Mouse (Mus musculus) neural tube, embryonic 14.5 days (tissue): ENCODE results near the gene Prkn. TPM values are rescaled to one million over a fixed set of nuclear protein-coding genes. Genes with fewer than 3 reads are reported as not detected.

ENCODE experiments used
- ATAC-seq: fragments of 200-750 bp; cut with Nextera tagmentation; 2 replicates; pipeline ENCODE4 v1.8.0; 2017; ENCODE audit warnings: low read depth, mild to moderate bottlenecking, moderate TSS enrichment, moderate library complexity
- H3K27ac ChIP-seq: fragments of 300-500 bp; sonication (generic); 2 replicates; pipeline ENCODE4 v1.5.1; 2014; ENCODE audit warnings: low read depth, mild to moderate bottlenecking, control low read depth, low read length, moderate library complexity, mixed read lengths
- H3K27me3 ChIP-seq: fragments of 300-500 bp; sonication (generic); 2 replicates; pipeline ENCODE4 v1.6.1; 2014; ENCODE audit warnings: low read length; ENCODE audit not compliant: control insufficient read depth, insufficient read depth
- H3K36me3 ChIP-seq: fragments of 300-500 bp; sonication (generic); 2 replicates; pipeline ENCODE4 v1.6.1; 2014; ENCODE audit warnings: low read length, mixed read lengths; ENCODE audit not compliant: control insufficient read depth, insufficient read depth
- H3K4me1 ChIP-seq: fragments of 300-500 bp; sonication (generic); 2 replicates; pipeline ENCODE4 v1.6.1; 2014; ENCODE audit warnings: low read length; ENCODE audit not compliant: control insufficient read depth, insufficient read depth
- H3K4me2 ChIP-seq: fragments of 300-500 bp; sonication (generic); 2 replicates; pipeline ENCODE4 v1.6.1; 2014; ENCODE audit warnings: mild to moderate bottlenecking, low read depth, low read length, control low read depth
- H3K4me3 ChIP-seq: fragments of 300-500 bp; sonication (generic); 2 replicates; pipeline ENCODE4 v1.5.1; 2014; ENCODE audit warnings: low read depth, low read length, control low read depth, mixed read lengths
- H3K9ac ChIP-seq: fragments of 300-500 bp; sonication (generic); replicated peaks from 2 replicates; pipeline ENCODE4 v1.6.1; 2014; ENCODE audit warnings: low read depth, mild to moderate bottlenecking, control low read depth, low read length, mixed read lengths
- H3K9me3 ChIP-seq: fragments of 300-500 bp; sonication (generic); 2 replicates; pipeline ENCODE4 v1.6.1; 2016; ENCODE audit warnings: low read length; ENCODE audit not compliant: control insufficient read depth
- WGBS: fragments of 180-500 bp; shearing (Covaris S2); extraction: QIAGEN DNeasy Blood & Tissue Kit; methylation state at CpG from one replicate; pipeline ENCODE4 v1.1.7; 2014; 5-methylcytosine and 5-hydroxymethylcytosine counted together
- polyA plus RNA-seq: library from polyadenylated mRNA; unstranded; fragments of >200 nt; fragmentation: Nextera tagmentation; extraction: Ambion mirVana; gene quantifications from 2 replicates; pipeline ENCODE4 v1.2.1, GENCODE M21; 2014

Prkn gene
- polyA plus RNA-seq, 1 experiment from 2014 or later = 7.3 TPM

DNA sequence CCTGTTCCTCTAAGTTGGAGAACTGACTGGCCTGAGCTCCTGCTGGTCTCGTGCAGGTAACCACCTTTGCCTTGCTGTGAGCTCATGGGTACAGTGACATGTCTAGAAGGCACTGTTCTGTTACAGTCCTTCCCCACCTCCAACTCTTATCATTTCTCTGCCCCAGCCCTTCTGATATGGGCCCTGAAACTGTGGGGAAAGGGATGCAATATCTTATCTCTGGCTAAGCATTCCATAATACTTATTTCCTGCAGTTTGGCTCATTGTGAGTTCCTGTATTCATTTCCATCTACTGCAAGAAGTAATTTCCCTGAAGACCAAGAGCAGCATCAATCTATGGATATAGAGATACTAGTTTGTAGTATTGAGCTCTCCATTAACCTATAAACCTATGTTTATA is 506.1 kb downstream of the Prkn start:
- ATAC-seq = no peak
- H3K36me3 ChIP-seq = no peaks in the 10 kb centered on the region
- no peak overlapping the region for H3K9ac ChIP-seq
- H3K4me1 ChIP-seq = no peaks in the 10 kb centered on the region
- no peak overlapping the region for H3K27ac ChIP-seq
- H3K9me3 ChIP-seq = no peaks in the 10 kb centered on the region
- H3K4me2 ChIP-seq = no peak overlapping the region
- WGBS = 100% methylated on average over 1 of the region's 1 CpGs
- H3K27me3 ChIP-seq = no peaks in the 10 kb centered on the region
- H3K4me3 ChIP-seq = no peak overlapping the region

DNA sequence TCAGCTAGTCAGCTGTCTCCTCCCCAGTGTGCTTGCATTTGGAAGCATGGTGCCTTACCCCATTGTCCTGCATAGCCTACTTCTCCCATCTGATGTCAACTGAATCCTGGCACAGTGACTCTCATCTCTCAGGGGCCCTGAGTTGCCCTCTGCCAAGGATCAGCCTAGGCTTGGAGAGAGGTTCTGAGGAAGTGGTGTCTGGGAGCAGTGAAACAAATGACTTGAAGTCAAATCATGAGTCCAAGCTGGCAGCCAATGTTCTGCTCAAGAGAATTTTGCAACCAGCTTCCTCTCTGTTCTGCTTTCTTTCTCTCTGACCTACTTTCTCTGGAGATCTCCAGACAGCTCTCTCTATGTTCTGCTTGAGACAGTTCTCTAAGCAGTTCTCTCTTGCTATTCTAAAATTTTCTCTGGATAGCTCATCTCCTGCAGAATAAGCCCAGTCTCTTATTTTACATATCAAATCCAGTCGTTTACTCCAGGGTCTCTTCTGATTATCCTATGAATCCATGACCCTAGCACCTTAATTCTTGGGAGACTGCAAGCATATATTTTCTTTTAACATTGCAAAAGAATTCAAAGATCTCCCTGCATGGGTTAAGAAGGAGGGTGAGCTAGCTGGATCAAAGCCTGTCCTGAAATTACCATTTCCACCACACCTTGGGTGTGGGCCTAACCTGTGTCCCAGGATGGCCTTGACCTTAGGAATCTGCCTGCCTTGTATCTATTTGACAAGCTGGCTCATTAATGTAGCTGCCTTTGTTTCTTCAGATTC is 512.8 kb downstream of the Prkn start:
- Histone ChIP-seq H3K36me3 (no peaks in the 10 kb centered on the region), H3K9me3 (no peaks in the 10 kb centered on the region), H3K9ac (no peak overlapping the region), H3K4me1 (no peaks in the 10 kb centered on the region), H3K4me2 (no peak overlapping the region), H3K27me3 (no peaks in the 10 kb centered on the region), H3K27ac (no peak overlapping the region), H3K4me3 (no peak overlapping the region)
- ATAC-seq = no peak
- 50% methylated on average over 1 of the region's 1 CpGs for WGBS

DNA sequence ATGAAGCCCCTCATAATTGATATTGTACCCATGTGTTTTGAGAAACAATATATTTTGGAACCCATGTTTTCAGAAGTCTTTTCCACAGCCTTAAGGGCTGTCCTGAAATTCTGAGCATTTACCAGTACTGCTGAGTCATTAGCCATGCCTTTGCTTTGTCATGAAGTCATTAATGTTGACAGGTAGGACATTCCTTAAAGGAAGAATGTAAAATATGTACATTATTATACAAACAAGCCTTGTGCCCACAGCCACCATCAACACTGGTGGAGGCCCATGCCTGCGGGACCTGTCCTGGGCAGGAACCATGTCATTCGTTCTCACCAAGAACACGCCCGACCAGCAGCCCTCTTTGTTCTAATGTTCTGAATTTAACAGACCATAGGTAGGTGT is 513.4 kb downstream of the Prkn start:
- ATAC-seq = no peak
- 84% methylated on average over 4 of the region's 4 CpGs for WGBS
- no peaks in the 10 kb centered on the region for H3K9me3 ChIP-seq

DNA sequence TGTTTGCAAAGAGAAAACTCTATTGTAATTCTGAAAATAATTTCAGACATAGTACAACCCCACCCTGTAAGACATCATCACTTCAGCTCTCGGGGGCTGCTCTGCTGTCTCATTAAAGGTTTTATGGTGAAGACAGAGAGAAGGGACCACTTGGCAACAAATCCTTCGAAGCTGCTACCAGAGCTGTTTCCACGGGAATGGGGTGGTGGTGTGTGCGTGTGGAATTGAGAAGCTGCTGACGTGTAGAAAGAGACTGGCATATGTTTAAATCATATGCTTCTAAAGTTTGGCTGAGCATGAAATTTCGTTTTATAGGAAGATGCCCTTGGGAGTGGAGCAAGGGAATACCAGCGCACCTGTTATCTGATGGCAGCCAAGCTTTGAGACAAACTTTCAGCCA is 514.2 kb downstream of the Prkn start:
- H3K27ac ChIP-seq = no peak overlapping the region
- no peaks in the 10 kb centered on the region for H3K27me3 ChIP-seq
- H3K9me3 ChIP-seq = no peaks in the 10 kb centered on the region
- no peak overlapping the region for H3K4me2 ChIP-seq
- H3K36me3 ChIP-seq = no peaks in the 10 kb centered on the region
- H3K4me3 ChIP-seq = no peak overlapping the region
- H3K4me1 ChIP-seq = no peaks in the 10 kb centered on the region
- 66% methylated on average over 7 of the region's 7 CpGs for WGBS
- H3K9ac ChIP-seq = no peak overlapping the region
- ATAC-seq = no peak

More for the DNA sequence above, 513.4 kb downstream of the Prkn start:
- Histone ChIP-seq H3K27ac (no peak overlapping the region), H3K4me1 (no peaks in the 10 kb centered on the region), H3K27me3 (no peaks in the 10 kb centered on the region), H3K9ac (no peak overlapping the region), H3K36me3 (no peaks in the 10 kb centered on the region), H3K4me2 (no peak overlapping the region), H3K4me3 (no peak overlapping the region)

DNA sequence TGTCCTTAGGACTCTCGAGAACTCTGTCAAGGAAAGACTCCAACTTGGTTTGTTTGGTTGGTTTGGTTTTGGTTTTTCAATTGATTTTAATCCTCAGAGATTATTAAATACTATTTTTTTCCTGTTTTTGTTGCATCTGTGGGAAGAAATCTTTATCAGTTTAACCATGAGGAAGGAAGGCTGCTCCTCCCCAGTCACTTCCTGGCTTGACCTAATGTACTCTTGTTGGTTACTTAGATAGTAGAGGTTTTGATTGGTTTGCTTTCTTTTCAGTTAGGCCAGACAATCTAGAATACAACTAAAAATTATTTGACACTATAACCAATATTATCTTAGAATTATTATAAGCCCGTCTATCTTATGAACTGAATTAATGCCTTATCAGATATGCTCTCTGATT is 535.3 kb downstream of the Prkn start:
- no peaks in the 10 kb centered on the region for H3K27me3 ChIP-seq
- no peaks in the 10 kb centered on the region for H3K4me1 ChIP-seq
- H3K9me3 ChIP-seq = no peaks in the 10 kb centered on the region
- no peak overlapping the region for H3K4me2 ChIP-seq
- no peak for ATAC-seq
- WGBS = 90% methylated on average over 2 of the region's 2 CpGs
- no peak overlapping the region for H3K9ac ChIP-seq
- H3K36me3 ChIP-seq = no peaks in the 10 kb centered on the region
- H3K27ac ChIP-seq = no peak overlapping the region
- H3K4me3 ChIP-seq = no peak overlapping the region

DNA sequence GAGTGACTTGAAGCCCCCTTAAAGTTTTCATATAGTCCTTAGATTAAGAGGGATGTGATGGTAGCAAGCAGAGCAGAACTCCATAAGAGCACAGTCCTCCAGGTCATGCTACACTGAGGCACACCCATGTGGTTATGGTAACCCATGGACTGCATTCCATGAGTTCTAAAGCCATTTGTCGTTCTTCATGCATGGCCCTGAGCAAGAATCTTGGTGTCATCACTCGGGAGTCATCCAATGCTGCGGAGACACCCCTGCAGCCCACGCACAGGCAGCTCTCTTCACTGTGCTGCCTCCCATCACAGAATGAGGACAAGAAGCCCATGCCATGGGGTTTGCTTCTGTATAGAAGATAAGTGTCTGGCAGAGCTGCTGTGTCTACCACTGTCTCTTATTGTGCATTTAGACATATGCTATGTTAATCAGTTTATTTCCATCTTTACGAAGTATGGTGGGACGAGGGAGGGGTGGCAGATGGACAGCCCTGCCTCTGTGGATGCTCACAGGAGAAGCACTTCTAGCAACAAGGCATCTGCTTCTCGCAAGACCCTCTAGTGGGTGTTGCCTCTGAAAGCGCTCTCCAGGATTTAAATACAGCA is 543.3 kb downstream of the Prkn start:
- Histone ChIP-seq H3K27ac (no peak overlapping the region), H3K4me1 (no peaks in the 10 kb centered on the region), H3K36me3 (no peaks in the 10 kb centered on the region), H3K27me3 (no peaks in the 10 kb centered on the region), H3K9ac (no peak overlapping the region), H3K9me3 (no peaks in the 10 kb centered on the region), H3K4me2 (no peak overlapping the region), H3K4me3 (no peak overlapping the region)
- WGBS = 92% methylated on average over 8 of the region's 8 CpGs
- no peak for ATAC-seq

DNA sequence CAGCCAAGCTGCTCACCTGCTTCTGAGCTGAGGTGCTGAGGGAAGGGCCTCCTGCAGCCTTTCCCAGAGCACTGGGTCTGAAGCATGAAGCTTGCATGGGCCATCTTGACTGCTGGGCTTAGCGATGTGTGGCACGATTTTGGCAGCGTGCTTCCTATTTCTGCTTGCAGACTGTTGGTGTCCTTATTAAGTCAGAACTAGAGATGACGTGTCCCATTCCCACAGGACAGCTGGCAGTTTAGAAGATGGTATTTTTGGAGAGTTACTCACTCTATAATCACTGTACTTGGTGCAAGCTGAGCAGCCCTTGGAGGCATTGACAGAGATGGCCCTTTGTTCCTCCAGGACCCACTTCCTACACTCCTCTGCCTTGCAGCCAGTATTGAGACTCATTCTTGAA is 545.1 kb downstream of the Prkn start:
- 92% methylated on average over 4 of the region's 4 CpGs for WGBS

DNA sequence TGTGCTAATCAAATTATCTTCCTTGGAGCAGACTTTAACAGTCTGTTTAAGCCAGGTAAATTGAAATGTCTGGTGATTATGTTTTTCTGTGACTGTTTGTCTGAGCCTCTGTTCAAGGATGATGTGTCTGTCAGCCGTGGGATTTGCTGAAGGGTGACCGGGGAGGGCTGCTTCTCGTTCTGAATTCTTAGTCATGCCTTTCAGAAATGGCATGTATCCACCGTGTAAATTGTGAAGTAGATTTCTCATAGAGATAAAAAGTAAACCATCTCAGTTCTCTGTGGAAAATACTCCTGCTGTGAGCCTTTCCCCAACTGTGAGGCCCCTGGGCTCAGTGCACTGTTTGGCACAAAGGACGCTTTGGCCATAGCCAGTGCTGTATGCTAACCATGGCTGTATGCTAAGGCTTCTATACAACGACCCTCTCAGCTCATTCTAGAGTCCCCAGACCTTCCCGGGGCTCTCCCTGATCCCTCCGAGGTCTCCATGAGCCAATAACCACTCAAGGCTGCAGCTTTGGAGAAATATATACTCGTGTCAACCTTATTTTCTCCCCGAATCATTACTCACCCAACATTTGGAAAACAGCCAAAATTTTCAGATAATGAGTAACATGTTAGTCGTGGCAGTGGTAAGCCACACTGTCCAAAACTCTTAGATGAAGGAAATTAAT is 552.6 kb downstream of the Prkn start:
- Histone ChIP-seq H3K27ac (no peak overlapping the region), H3K4me3 (no peak overlapping the region), H3K9ac (no peak overlapping the region), H3K4me2 (no peak overlapping the region), H3K9me3 (no peaks in the 10 kb centered on the region), H3K36me3 (no peaks in the 10 kb centered on the region), H3K27me3 (no peaks in the 10 kb centered on the region), H3K4me1 (no peaks in the 10 kb centered on the region)
- 60% methylated on average over 11 of the region's 11 CpGs for WGBS
- no peak for ATAC-seq

More for the DNA sequence above, 545.1 kb downstream of the Prkn start:
- no peaks in the 10 kb centered on the region for H3K27me3 ChIP-seq
- no peak overlapping the region for H3K4me2 ChIP-seq
- H3K36me3 ChIP-seq = no peaks in the 10 kb centered on the region
- no peaks in the 10 kb centered on the region for H3K9me3 ChIP-seq
- no peak overlapping the region for H3K9ac ChIP-seq
- no peak for ATAC-seq
- H3K4me1 ChIP-seq = no peaks in the 10 kb centered on the region
- H3K27ac ChIP-seq = no peak overlapping the region
- H3K4me3 ChIP-seq = no peak overlapping the region

DNA sequence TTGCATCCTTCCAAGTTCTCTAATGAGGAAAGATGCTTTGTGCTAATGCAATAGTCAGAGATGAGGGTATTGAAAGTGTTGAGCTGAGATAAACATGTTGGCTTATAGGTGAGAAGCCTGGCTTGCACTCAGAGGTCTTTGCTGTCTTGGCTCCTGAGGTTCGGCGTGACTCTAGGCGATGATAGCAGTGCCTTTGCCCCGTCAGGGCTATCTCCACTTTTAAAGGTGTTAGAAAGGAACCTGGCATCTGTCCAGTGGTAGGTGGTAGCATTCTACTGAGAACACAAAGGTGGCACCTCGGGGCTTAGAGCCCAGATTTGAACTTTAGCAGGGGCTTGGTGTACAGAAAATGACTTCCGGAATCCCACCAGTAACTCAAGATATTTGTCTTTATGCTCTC is 554.4 kb downstream of the Prkn start:
- Histone ChIP-seq H3K4me1 (no peaks in the 10 kb centered on the region), H3K27me3 (no peaks in the 10 kb centered on the region), H3K9ac (no peak overlapping the region), H3K9me3 (no peaks in the 10 kb centered on the region), H3K36me3 (no peaks in the 10 kb centered on the region), H3K4me3 (no peak overlapping the region), H3K4me2 (no peak overlapping the region), H3K27ac (no peak overlapping the region)
- WGBS = 93% methylated on average over 6 of the region's 6 CpGs
- no peak for ATAC-seq
